Mouse (Mus musculus) C2C12 (cell line): ENCODE measurements around the gene Fam71f1. TPM values are rescaled to one million over a fixed set of nuclear protein-coding genes. Genes with fewer than 3 reads are reported as not detected.

Source experiments
- H3K27me3 ChIP-seq: one replicate; pipeline ENCODE4 v1.6.1; 2011; ENCODE audit not compliant: control insufficient read depth, insufficient read depth, insufficient read length
- H3K36me3 ChIP-seq: one replicate; pipeline ENCODE4 v1.6.1; 2011; ENCODE audit not compliant: control insufficient read depth, insufficient read depth
- H3K4me3 ChIP-seq: one replicate; pipeline ENCODE4 v1.5.1; 2011; ENCODE audit warnings: mild to moderate bottlenecking, control low read depth; ENCODE audit not compliant: poor library complexity, insufficient read depth, severe bottlenecking
- H3K79me2 ChIP-seq: one replicate; pipeline ENCODE4 v1.6.1; 2011; ENCODE audit not compliant: control insufficient read depth, insufficient read depth
- H3K79me3 ChIP-seq: one replicate; pipeline ENCODE4 v1.6.1; 2011; ENCODE audit warnings: low read depth, control low read depth
- H3ac ChIP-seq: one replicate; pipeline ENCODE3; 2011; ENCODE audit warnings: low read depth; ENCODE audit not compliant: control insufficient read depth, insufficient read length
- CEBPB ChIP-seq: IDR thresholded peaks from one replicate; pipeline ENCODE4 v1.6.1; 2011; ENCODE audit warnings: low read depth, mild to moderate bottlenecking, control low read depth, moderate library complexity
- CTCF ChIP-seq: IDR thresholded peaks from one replicate; pipeline ENCODE4 v1.5.1; 2011; ENCODE audit not compliant: control insufficient read depth, insufficient read depth, insufficient read length
- FOSL1 ChIP-seq: IDR thresholded peaks from one replicate; pipeline ENCODE4 v1.8.0; 2011; ENCODE audit warnings: mild to moderate bottlenecking, low read length; ENCODE audit not compliant: poor library complexity, insufficient read depth, severe bottlenecking
- MAX ChIP-seq: IDR thresholded peaks from one replicate; pipeline ENCODE4 v1.6.1; 2011; ENCODE audit warnings: mild to moderate bottlenecking, control low read depth
- MYOD1 ChIP-seq: IDR thresholded peaks from one replicate; pipeline ENCODE4 v1.6.1; 2011; ENCODE audit warnings: low read depth; ENCODE audit not compliant: control insufficient read depth, insufficient read length
- MYOG ChIP-seq: IDR thresholded peaks from one replicate; pipeline ENCODE4 v1.6.1; 2011; ENCODE audit not compliant: control insufficient read depth, insufficient read length; ENCODE audit errors: extremely low read depth
- USF1 ChIP-seq: IDR thresholded peaks from one replicate; pipeline ENCODE4 v1.6.1; 2011; ENCODE audit warnings: low read depth, mild to moderate bottlenecking, control low read depth, moderate library complexity
- polyA plus RNA-seq: library from polyadenylated mRNA; unstranded; fragments of >200 nt; fragmentation: generic; extraction: Trizol; gene quantifications from one replicate; pipeline ENCODE4 v1.2.1, GENCODE M21; 2012; ENCODE audit warnings: missing spikeins

Fam71f1 gene
- polyA plus RNA-seq, 1 experiment, result 0.22 TPM

- H3K79me2 ChIP-seq, result peaks cover 100% of the 10 kb centered on the region
- no peaks in the 10 kb centered on the region for H3K27me3 ChIP-seq
- no peak for TF ChIP-seq MAX
- no peak overlapping the region for H3ac ChIP-seq
- H3K79me3 ChIP-seq, result peaks cover 84% of the 10 kb centered on the region
- peaks cover 93% of the 10 kb centered on the region for H3K36me3 ChIP-seq
- no peak overlapping the region for H3K4me3 ChIP-seq
These were observed 41.3 kb downstream of the Fam71f1 start for GRCm38 (mm10) chr6:29360211-29360610.

GRCm38 (mm10) chr6:29362246-29363128 lies 43.5 kb downstream of the Fam71f1 start:
- peaks cover 99% of the 10 kb centered on the region for H3K79me2 ChIP-seq
- TF ChIP-seq MYOD1, result no peak
- no peak for TF ChIP-seq MAX
- no peak for TF ChIP-seq MYOG
- TF ChIP-seq CEBPB, result peak; percentile 43
- no peak for TF ChIP-seq CTCF
- no peak for TF ChIP-seq USF1
- TF ChIP-seq FOSL1, result no peak
- H3K79me3 ChIP-seq, result peaks cover 64% of the 10 kb centered on the region
- H3K4me3 ChIP-seq, result no peak overlapping the region
- H3ac ChIP-seq, result no peak overlapping the region
- H3K27me3 ChIP-seq, result no peaks in the 10 kb centered on the region
- peaks cover 93% of the 10 kb centered on the region for H3K36me3 ChIP-seq

- H3ac ChIP-seq, result no peak overlapping the region
- no peak overlapping the region for H3K4me3 ChIP-seq
- peaks cover 61% of the 10 kb centered on the region for H3K79me3 ChIP-seq
- H3K36me3 ChIP-seq, result peaks cover 93% of the 10 kb centered on the region
- TF ChIP-seq FOSL1 (no peak), CTCF (no peak)
- H3K27me3 ChIP-seq, result no peaks in the 10 kb centered on the region
- H3K79me2 ChIP-seq, result peaks cover 96% of the 10 kb centered on the region
These were observed 44.2 kb downstream of the Fam71f1 start for GRCm38 (mm10) chr6:29363129-29363515.

GRCm38 (mm10) chr6:29365277-29365676 lies 46.3 kb downstream of the Fam71f1 start:
- Histone ChIP-seq H3K36me3 (peaks cover 88% of the 10 kb centered on the region), H3K27me3 (no peaks in the 10 kb centered on the region), H3ac (no peak overlapping the region), H3K79me3 (peaks cover 48% of the 10 kb centered on the region), H3K4me3 (no peak overlapping the region), H3K79me2 (peaks cover 96% of the 10 kb centered on the region)
- no peak for TF ChIP-seq CTCF
- TF ChIP-seq MYOG, result no peak
- no peak for TF ChIP-seq USF1
- TF ChIP-seq FOSL1, result no peak
- no peak for TF ChIP-seq CEBPB
- no peak for TF ChIP-seq MAX
- TF ChIP-seq MYOD1, result no peak

DNA sequence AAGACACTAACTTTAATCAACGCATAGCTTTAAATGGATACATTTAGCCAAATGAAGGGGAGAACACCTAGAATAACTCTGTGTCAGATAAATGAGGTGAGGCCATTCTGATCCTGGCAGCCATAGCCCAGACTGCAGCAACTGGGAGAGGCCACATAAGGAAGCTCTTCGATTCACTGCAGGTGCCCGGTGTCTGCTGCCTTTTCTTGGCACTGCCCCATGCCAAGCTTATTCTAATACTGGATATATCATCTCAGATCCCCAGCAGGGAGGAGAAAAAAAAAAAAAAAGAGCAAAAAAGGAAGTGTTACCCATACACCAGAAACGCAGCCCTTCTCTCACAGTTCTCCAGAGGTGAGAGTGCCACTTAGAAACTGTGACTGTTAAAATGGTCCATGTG lies 58.4 kb downstream of the Fam71f1 start:
- Histone ChIP-seq H3K4me3 (no peak overlapping the region), H3ac (no peak overlapping the region), H3K79me2 (no peaks in the 10 kb centered on the region), H3K36me3 (peaks cover 58% of the 10 kb centered on the region), H3K27me3 (no peaks in the 10 kb centered on the region), H3K79me3 (no peaks in the 10 kb centered on the region)
- TF ChIP-seq MYOD1 (no peak), USF1 (no peak), MYOG (no peak), CTCF (no peak), FOSL1 (no peak), CEBPB (no peak), MAX (no peak)

DNA sequence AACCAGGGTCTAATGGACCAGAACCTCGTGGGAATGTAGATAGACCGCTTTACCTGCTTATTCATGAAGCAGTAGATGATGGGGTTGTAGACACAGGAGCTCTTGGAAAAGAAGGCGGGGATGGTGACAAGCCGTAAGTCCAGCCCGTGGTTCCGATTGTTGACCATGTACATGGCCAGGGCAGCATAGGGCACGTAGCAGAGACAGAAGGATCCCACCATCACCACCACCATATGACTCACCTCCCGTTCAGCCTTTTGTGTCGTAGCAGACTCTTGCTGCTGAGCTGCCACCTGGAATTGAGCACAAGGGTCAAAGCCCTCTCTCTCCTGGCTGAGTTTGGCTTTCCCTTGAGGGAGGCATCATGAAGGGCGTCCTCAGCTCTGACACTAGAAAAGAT lies 59.7 kb downstream of the Fam71f1 start:
- peaks cover 45% of the 10 kb centered on the region for H3K36me3 ChIP-seq
- H3K27me3 ChIP-seq, result no peaks in the 10 kb centered on the region
- no peak overlapping the region for H3K4me3 ChIP-seq
- no peaks in the 10 kb centered on the region for H3K79me3 ChIP-seq
- TF ChIP-seq MYOG, result no peak
- no peak for TF ChIP-seq CTCF
- TF ChIP-seq USF1, result no peak
- no peak for TF ChIP-seq FOSL1
- TF ChIP-seq MAX, result no peak
- no peak for TF ChIP-seq MYOD1
- TF ChIP-seq CEBPB, result no peak
- H3ac ChIP-seq, result no peak overlapping the region
- H3K79me2 ChIP-seq, result no peaks in the 10 kb centered on the region
